Mouse (Mus musculus) liver, embryonic 18 days (tissue): Measurements from ENCODE around the gene Mcu. TPM values are rescaled to one million over a fixed set of nuclear protein-coding genes. Genes with fewer than 3 reads are reported as not detected.

Source experiments
- polyA plus RNA-seq: library from polyadenylated mRNA; depleted of rRNA; stranded (reverse); fragments of >200 nt; gene quantifications from 2 replicates; pipeline ENCODE4 v1.2.3, GENCODE M21; 2012; rRNA removed

Mcu gene
- polyA plus RNA-seq, result 4.6 and 5.2 TPM in 2 replicates

DNA sequence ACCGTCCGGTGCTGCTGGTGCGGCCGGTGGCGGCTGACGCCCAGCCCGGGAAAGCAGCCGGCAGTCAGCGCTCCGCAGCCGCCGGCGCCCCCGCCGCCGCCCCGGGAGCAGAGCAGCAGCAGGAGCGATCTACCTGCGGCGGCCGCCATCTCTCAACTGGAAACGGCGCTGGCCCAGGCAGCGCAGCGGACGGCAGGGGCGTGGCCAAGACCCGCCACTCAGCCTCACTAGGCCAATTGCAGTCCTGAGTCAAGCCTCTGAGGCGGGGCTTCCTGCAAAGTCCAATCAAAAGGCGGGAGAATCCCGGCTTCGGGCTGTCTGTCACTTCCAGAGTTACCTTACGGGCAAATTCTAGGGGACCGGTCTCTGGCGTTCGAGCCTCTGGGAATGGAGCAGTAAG, at the start of gene Mcu:
Gene Mcu (minus strand): TSS at position 171 of the 400 bp plus-strand sequence.

DNA sequence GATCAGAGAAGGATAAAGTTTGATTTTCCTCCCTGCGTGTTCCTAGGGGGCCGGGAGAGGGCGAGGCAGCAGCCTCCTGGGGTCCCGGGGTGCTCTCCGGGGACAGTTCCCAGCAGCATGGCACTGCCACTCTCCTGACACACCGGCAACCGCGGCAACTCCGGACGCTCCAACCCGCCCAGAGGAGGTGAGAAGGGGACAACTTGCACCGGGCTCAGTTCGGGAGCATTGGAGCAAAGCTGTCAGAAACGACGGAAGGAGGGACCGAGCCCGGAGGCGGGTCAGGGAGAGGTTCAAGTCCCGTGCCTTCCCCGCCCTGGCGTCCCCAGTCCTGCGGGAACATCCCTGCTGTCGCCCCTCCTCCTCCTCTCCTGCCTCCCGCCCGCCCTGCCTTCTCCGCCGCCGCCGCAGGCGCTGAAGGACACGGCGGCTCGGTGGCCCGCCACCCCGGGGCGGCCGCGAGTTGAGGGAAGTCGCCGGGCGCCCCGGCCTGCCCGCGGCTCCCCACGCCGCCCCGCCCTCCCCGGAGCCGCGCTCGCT, 441 bp downstream of the Mcu start, which contains the start of gene Gm10322:
Gene Gm10322 (plus strand): TSS at position 83 of the 540 bp plus-strand sequence.

DNA sequence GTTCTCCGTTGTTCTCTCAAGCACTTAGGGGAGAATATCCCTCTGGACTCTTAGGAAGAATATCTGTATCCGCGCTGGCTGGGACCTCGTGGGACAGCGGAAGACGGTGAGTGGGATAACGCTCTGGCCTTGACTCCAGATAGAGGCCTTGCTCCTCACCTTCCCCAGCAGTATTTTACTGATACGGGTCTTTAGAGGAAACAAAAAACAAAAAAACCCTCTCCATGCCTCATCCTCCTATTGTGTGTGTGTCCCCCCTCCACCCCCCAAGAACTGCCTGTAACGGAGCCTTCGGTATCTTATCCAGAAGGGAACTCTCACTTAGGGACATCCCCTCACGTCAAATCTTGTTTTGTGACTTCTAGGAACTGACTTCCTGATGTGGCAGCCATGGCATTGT, 174.8 kb downstream of the Mcu start, which contains the start of gene Oit3:
Gene Oit3 (minus strand): TSS at position 44 of the 400 bp plus-strand sequence.

DNA sequence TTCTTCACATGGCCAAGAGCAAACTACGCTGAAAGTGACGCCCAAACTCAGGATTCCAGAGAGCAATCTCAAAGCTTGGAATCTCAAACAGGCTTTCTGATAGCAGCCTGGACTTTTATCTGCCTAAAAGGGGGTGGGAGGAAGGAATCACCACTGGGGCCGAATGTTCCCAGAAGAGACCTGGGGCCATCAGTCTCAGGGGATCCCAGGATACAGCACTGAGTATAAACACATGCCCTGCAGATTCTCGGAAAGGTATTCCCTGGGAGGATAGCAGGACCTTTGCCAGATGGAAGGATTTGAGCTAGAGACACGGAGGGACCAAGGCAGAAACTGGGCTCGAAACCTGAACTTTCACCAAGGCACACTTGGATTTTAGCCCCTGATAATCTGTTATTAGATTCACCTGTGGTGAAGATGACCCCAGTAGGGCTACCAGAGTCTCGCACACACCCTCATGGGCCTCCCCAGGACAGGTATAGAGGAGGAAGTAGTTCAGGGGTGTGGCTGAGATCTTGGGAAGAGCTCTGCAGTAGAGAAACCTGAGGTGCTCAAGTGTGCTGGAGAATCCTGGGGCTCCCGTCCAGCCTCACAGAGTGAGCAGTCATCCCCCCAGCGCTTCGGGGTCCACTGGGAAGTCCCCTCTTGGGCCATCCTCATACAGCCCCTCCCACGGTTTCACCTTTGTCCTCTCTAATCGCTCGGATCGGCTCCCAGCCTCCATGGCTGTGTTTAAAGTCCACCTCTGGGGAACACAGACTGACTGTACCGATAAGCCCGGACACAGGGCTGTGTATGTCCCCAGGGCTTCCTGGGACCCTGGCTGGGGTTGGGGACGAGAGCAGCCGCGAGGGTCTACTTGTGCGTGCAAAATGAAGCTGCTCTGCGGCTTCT, 213.3 kb downstream of the Mcu start, which contains the start of gene Pla2g12b:
Gene Pla2g12b (plus strand): TSS at position 762 of the 894 bp plus-strand sequence.

Other genes with a start within 250 kb of the Mcu start
- gene Gm10273, start 221.1 kb downstream of the Mcu start, polyA plus RNA-seq, result 4.4 and 5.8 TPM in 2 replicates
- gene Pla2g12b, start 213.0 kb downstream of the Mcu start, polyA plus RNA-seq, result 33.9 and 37.0 TPM in 2 replicates
- gene Oit3, start 174.9 kb downstream of the Mcu start, polyA plus RNA-seq, result 29.2 and 29.5 TPM in 2 replicates
- gene Gm10322, start 629 bp downstream of the Mcu start, polyA plus RNA-seq, result not detected in 2 replicates
- 25.4 and 25.9 TPM in 2 replicates for gene Micu1, start 85.8 kb upstream of the Mcu start, polyA plus RNA-seq